Mouse (Mus musculus) megakaryocyte progenitor cell, adult 5-6 weeks (primary cell): ENCODE results near the gene Apba2. TPM values are rescaled to one million over a fixed set of nuclear protein-coding genes. Genes with fewer than 3 reads are reported as not detected.

Experiments
- ATAC-seq: replicated peaks from 2 replicates; pipeline ENCODE4 v1.8.0; 2016; ENCODE audit warnings: mild to moderate bottlenecking, moderate TSS enrichment, inconsistent platforms; ENCODE audit not compliant: poor library complexity
- total RNA-seq, 2 experiments: library from RNA; stranded (forward) in 1 of 2; stranded (reverse) in 1 of 2; fragments of 157-497, 149-512 nt in 1 of 2; fragments of 200-1000 nt in 1 of 2; gene quantifications; 2 replicates each; pipeline versions ENCODE4 v1.2.3 to v1.2.4; 2015 to 2017

The Apba2 gene
- total RNA-seq, 2 experiments from 2014 or later: not detected

- ATAC-seq: no peak
Observed at GRCm38 (mm10) chr7:64522409-64522730, 20.9 kb downstream of the Apba2 start.

GRCm38 (mm10) chr7:64531297-64531696 is 29.8 kb downstream of the Apba2 start:
- no peak for ATAC-seq

GRCm38 (mm10) chr7:64533374-64533773 is 31.9 kb downstream of the Apba2 start:
- ATAC-seq: no peak

GRCm38 (mm10) chr7:64535269-64535668 is 33.8 kb downstream of the Apba2 start:
- ATAC-seq: no peak

GRCm38 (mm10) chr7:64539450-64540148 is 38.1 kb downstream of the Apba2 start:
- no peak for ATAC-seq

- ATAC-seq: no peak
Observed at GRCm38 (mm10) chr7:64546801-64547200, 45.3 kb downstream of the Apba2 start.

GRCm38 (mm10) chr7:64550856-64551255 is 49.4 kb downstream of the Apba2 start:
- ATAC-seq: no peak

GRCm38 (mm10) chr7:64552523-64553190 is 51.2 kb downstream of the Apba2 start:
- ATAC-seq: no peak

GRCm38 (mm10) chr7:64561711-64562498 is 60.4 kb downstream of the Apba2 start:
- ATAC-seq: no peak

- ATAC-seq: no peak
Observed at GRCm38 (mm10) chr7:64564891-64565571, 63.5 kb downstream of the Apba2 start.

- ATAC-seq: no peak
Observed at GRCm38 (mm10) chr7:64566371-64567243, 65.1 kb downstream of the Apba2 start.

GRCm38 (mm10) chr7:64568722-64569121 is 67.2 kb downstream of the Apba2 start:
- no peak for ATAC-seq

GRCm38 (mm10) chr7:64569676-64570075 is 68.2 kb downstream of the Apba2 start:
- no peak for ATAC-seq

- ATAC-seq: no peak
Observed at GRCm38 (mm10) chr7:64570914-64571313, 69.4 kb downstream of the Apba2 start.

- no peak for ATAC-seq
Observed at GRCm38 (mm10) chr7:64574144-64574543, 72.6 kb downstream of the Apba2 start.

- ATAC-seq: no peak
Observed at GRCm38 (mm10) chr7:64576519-64576951, 75.0 kb downstream of the Apba2 start.

GRCm38 (mm10) chr7:64578176-64578575 is 76.7 kb downstream of the Apba2 start:
- ATAC-seq: no peak

GRCm38 (mm10) chr7:64579887-64580286 is 78.4 kb downstream of the Apba2 start:
- ATAC-seq: no peak

- no peak for ATAC-seq
Observed at GRCm38 (mm10) chr7:64580293-64580692, 78.8 kb downstream of the Apba2 start.

- ATAC-seq: no peak
Observed at GRCm38 (mm10) chr7:64582358-64582757, 80.9 kb downstream of the Apba2 start.
